Mouse (Mus musculus): ENCODE results near the gene Hs2st1. TPM values are rescaled to one million over a fixed set of nuclear protein-coding genes. Genes with fewer than 3 reads are reported as not detected.

Gene Hs2st1
- polyA plus RNA-seq, 1 experiment from 2014 or later: 14.4 TPM

DNA sequence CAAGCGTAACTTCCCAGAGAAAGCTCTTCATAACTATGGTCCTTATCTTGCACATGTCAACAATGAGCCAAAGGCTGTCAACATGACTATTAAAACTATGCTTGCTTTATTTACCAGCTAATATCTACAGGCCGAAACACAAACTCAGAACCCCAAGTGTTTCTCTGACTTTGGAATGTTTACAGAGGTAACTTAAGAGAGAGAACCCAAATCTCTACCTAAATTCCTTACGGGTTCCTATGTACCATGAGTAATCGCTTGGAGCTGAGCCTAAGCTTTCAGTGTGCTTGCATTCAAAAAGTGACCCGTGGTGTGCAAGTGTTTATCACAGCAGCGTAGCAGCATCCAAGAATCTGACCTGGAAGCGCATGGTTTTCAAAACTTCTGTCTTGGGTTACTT, 4.8 kb downstream of the Hs2st1 start:
- WGBS: 84% methylated on average over 7 of the region's 7 CpGs
- Histone ChIP-seq H3K36me3 (ENCODE audit: control insufficient read depth, insufficient read depth, low read length) (no peaks in the 10 kb centered on the region), H3K9ac (ENCODE audit: low read depth, low read length) (no peak overlapping the region), H3K4me1 (ENCODE audit: control insufficient read depth, insufficient read depth, low read length) (peaks cover 9% of the 10 kb centered on the region), H3K27me3 (replicated peaks; ENCODE audit: control insufficient read depth, insufficient read depth, low read length) (no peaks in the 10 kb centered on the region), H3K9me3 (ENCODE audit: control insufficient read depth, low read length) (no peaks in the 10 kb centered on the region), H3K4me3 (ENCODE audit: low read depth, low read length) (no peak overlapping the region), H3K4me2 (ENCODE audit: low read depth, low read length) (no peak overlapping the region), H3K27ac (replicated peaks; ENCODE audit: low read depth, low read length) (no peak overlapping the region)
- ATAC-seq (ENCODE audit: low read depth): no peak
- DNase-seq (ENCODE audit: low spot score): no peak

DNA sequence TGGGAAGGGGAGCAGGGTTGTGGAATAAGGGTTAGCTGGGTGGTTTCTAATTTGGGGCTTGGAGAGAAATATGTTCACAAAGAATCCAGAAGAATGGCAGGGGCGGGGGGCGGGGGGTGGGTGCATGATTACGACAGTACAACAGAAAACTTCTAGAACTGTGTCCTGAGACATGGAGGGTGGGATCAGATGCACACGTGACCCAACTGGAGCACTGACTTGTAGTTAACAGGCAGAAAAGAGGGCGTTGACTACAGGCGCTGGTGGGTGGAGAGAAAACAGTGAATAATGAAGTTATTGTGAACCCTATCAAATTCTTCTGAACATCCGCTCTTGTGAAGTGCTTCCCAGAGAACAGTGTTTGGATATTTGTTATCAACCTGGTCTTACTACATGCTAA, 6.1 kb downstream of the Hs2st1 start:
- no peaks in the 10 kb centered on the region for H3K36me3 ChIP-seq (ENCODE audit: control insufficient read depth, insufficient read depth, low read length)
- H3K4me1 ChIP-seq (ENCODE audit: control insufficient read depth, insufficient read depth, low read length): peaks cover 18% of the 10 kb centered on the region
- H3K9ac ChIP-seq (ENCODE audit: low read depth, low read length): no peak overlapping the region
- no peaks in the 10 kb centered on the region for H3K9me3 ChIP-seq (ENCODE audit: control insufficient read depth, low read length)
- H3K4me3 ChIP-seq (ENCODE audit: low read depth, low read length): no peak overlapping the region
- ATAC-seq (ENCODE audit: low read depth) (no peak), DNase-seq (ENCODE audit: low spot score) (no peak)
- H3K27ac ChIP-seq (replicated peaks; ENCODE audit: low read depth, low read length): no peak overlapping the region
- no peak overlapping the region for H3K4me2 ChIP-seq (ENCODE audit: low read depth, low read length)
- no peaks in the 10 kb centered on the region for H3K27me3 ChIP-seq (replicated peaks; ENCODE audit: control insufficient read depth, insufficient read depth, low read length)
- WGBS: 88% methylated on average over 7 of the region's 7 CpGs

DNA sequence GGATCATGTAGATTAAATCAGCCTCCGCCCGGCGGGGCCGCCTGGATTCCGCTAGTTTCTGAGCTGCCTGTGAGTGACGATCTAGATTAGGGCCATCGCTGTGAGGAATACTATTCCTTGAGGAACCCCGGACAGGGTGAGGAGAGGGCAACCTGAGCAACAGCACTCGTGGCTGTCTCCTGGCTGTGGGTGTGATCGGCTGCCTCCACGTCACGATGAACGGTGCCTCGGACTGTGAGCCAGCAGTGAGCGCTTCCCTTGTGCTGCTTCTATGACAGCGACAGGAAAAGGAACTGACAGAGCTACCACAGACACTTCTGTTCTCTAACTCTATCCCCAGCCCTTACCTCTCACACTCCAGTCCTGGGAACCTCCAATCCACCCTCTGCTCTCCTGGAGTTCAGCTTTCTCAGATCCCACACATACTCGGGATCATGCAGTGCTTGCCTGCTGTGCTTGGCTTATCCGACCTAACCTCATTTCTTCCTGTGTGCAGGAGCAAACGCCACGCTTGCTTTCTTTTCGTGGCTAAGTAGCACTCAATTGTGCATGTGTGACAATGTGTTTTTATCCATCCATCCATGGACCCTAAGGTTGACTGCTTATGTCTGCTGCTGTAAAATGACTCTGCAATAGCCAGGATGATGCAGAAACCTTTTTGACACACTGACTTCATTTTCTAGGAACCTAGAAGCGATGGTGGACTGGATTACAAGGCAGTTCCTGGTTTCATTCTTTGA, 8.3 kb downstream of the Hs2st1 start:
- Histone ChIP-seq H3K9me3 (ENCODE audit: control insufficient read depth, low read length) (no peaks in the 10 kb centered on the region), H3K27ac (replicated peaks; ENCODE audit: low read depth, low read length) (no peak overlapping the region), H3K36me3 (ENCODE audit: control insufficient read depth, insufficient read depth, low read length) (no peaks in the 10 kb centered on the region), H3K4me1 (ENCODE audit: control insufficient read depth, insufficient read depth, low read length) (peaks cover 30% of the 10 kb centered on the region), H3K27me3 (replicated peaks; ENCODE audit: control insufficient read depth, insufficient read depth, low read length) (no peaks in the 10 kb centered on the region), H3K4me2 (ENCODE audit: low read depth, low read length) (no peak overlapping the region), H3K4me3 (ENCODE audit: low read depth, low read length) (no peak overlapping the region), H3K9ac (ENCODE audit: low read depth, low read length) (no peak overlapping the region)
- 73% methylated on average over 22 of the region's 22 CpGs for WGBS
- DNase-seq (ENCODE audit: low spot score): no peak
- ATAC-seq (ENCODE audit: low read depth): no peak

DNA sequence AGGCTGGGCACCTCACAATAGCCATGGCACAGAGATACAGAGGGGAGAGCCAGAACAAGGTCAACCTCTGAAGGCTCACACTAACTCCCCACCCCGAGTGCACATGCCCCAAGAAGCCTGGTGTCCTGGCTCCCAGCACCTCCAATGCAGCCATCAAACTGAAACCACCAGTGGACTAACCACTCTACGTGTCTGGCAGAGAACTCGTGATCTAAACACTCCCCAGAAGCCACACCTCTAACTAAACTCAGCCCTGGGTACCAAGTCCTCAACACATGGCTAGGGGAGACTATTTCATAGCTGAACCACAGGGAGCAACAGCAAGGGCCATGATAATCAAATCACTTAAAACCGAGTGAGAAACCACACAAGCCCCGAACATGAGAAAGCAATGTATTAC, 11.7 kb downstream of the Hs2st1 start:
- H3K9me3 ChIP-seq (ENCODE audit: control insufficient read depth, low read length): no peaks in the 10 kb centered on the region
- H3K27me3 ChIP-seq (replicated peaks; ENCODE audit: control insufficient read depth, insufficient read depth, low read length): no peaks in the 10 kb centered on the region
- H3K27ac ChIP-seq (replicated peaks; ENCODE audit: low read depth, low read length): peak overlapping the region; percentile 10; the same call in 1 of the 2 replicates
- WGBS: 46% methylated on average over 5 of the region's 5 CpGs
- ATAC-seq (ENCODE audit: low read depth) (no peak), DNase-seq (ENCODE audit: low spot score) (peak; percentile 39)
- H3K9ac ChIP-seq (ENCODE audit: low read depth, low read length): no peak overlapping the region
- H3K4me3 ChIP-seq (ENCODE audit: low read depth, low read length): no peak overlapping the region
- H3K4me2 ChIP-seq (ENCODE audit: low read depth, low read length): peak overlapping the region; percentile 5; the same call in 1 of the 2 replicates
- peaks cover 36% of the 10 kb centered on the region for H3K4me1 ChIP-seq (ENCODE audit: control insufficient read depth, insufficient read depth, low read length)
- no peaks in the 10 kb centered on the region for H3K36me3 ChIP-seq (ENCODE audit: control insufficient read depth, insufficient read depth, low read length)

DNA sequence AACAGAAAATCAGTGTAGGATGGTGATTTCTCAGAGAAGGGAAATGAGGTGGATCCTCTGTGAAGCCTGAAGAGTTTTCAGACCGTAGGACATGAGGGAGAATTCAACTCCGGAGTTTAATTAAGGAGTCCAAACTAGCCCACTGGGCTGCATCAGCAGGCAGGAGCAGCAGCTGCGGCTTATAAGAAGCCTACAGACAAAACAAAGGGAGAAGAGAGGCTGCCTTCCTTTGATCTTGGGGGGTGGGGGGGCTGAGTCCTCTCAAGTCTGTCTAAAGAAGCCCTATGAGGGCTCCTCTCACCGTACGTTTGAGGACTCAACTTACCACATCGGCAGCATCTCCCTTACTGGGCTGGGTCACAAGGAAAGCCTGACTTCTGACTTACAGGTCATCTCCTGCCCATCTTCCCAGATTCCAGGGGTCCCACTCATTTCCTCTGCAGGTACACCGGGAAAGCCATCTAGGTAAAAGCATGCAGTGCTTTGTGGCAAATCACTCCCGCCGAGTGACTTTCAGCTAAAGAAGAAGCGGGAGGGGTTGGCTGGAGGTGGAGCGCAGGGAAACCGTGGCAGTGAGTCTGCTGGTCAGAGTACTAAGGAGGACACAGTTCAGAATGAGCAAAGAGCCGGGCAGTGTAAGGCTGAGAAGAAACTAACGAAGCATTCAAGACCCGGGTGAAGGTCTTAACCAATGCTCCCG, 13.2 kb downstream of the Hs2st1 start:
- DNase-seq (ENCODE audit: low spot score) (no peak), ATAC-seq (ENCODE audit: low read depth) (no peak)
- H3K36me3 ChIP-seq (ENCODE audit: control insufficient read depth, insufficient read depth, low read length): no peaks in the 10 kb centered on the region
- peaks cover 40% of the 10 kb centered on the region for H3K4me1 ChIP-seq (ENCODE audit: control insufficient read depth, insufficient read depth, low read length)
- no peaks in the 10 kb centered on the region for H3K27me3 ChIP-seq (replicated peaks; ENCODE audit: control insufficient read depth, insufficient read depth, low read length)
- no peaks in the 10 kb centered on the region for H3K9me3 ChIP-seq (ENCODE audit: control insufficient read depth, low read length)
- H3K27ac ChIP-seq (replicated peaks; ENCODE audit: low read depth, low read length): no peak overlapping the region
- peak overlapping the region; percentile 5; the same call in 1 of the 2 replicates for H3K4me3 ChIP-seq (ENCODE audit: low read depth, low read length)
- H3K9ac ChIP-seq (ENCODE audit: low read depth, low read length): peak overlapping the region; percentile 31; the same call in 1 of the 2 replicates
- peak overlapping the region; percentile 44 for H3K4me2 ChIP-seq (ENCODE audit: low read depth, low read length)
- 14% methylated on average over 16 of the region's 16 CpGs for WGBS

DNA sequence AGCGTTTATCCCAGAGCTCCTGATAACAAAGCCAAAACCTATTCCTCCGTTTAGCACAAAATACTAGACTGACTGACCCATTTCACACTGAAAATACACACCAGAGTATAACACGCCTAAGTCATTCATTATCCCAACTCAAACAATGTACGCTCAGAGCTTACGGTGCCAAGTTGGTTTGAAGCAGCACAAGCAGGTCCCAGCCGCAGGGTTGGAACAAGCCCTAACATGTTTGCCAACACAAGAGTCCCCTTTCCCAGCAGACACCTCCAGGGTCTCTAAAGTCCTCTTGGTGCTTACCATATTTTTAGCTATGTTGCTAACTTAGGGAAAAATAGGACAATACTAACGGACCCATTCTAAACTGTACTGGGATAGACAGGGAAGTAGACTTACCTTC, 14.8 kb downstream of the Hs2st1 start:
- Histone ChIP-seq H3K9me3 (ENCODE audit: control insufficient read depth, low read length) (no peaks in the 10 kb centered on the region), H3K4me3 (ENCODE audit: low read depth, low read length) (no peak overlapping the region), H3K36me3 (ENCODE audit: control insufficient read depth, insufficient read depth, low read length) (no peaks in the 10 kb centered on the region), H3K4me1 (ENCODE audit: control insufficient read depth, insufficient read depth, low read length) (peaks cover 44% of the 10 kb centered on the region), H3K27ac (replicated peaks; ENCODE audit: low read depth, low read length) (no peak overlapping the region), H3K27me3 (replicated peaks; ENCODE audit: control insufficient read depth, insufficient read depth, low read length) (no peaks in the 10 kb centered on the region), H3K9ac (ENCODE audit: low read depth, low read length) (no peak overlapping the region), H3K4me2 (ENCODE audit: low read depth, low read length) (no peak overlapping the region)
- ATAC-seq (ENCODE audit: low read depth) (0 out of 2 replicates have a peak, but pooled peaks have one; percentile 23), DNase-seq (ENCODE audit: low spot score) (peak; percentile 43)
- 85% methylated on average over 7 of the region's 7 CpGs for WGBS

DNA sequence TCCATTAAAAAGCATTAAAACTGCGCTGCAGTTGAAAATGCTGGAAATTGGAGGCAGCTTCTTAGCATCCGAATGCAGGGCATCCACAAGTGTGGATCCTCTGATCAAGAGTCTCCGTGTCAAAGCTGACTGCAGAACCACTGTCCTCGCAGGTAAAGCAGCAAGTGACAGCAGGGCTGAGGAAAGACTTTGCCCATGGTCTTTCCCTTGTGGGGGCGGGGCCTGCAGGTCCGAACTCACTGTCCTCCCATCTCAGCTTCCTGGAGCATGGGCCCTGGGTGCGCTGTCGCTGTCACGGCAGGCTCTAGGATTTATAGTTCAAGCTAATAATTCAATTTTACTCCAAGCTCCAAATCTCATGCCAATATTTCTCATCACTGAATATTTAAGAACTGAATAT, 15.5 kb downstream of the Hs2st1 start:
- WGBS: 77% methylated on average over 9 of the region's 9 CpGs
- ATAC-seq (ENCODE audit: low read depth) (no peak), DNase-seq (ENCODE audit: low spot score) (no peak)
- Histone ChIP-seq H3K36me3 (ENCODE audit: control insufficient read depth, insufficient read depth, low read length) (no peaks in the 10 kb centered on the region), H3K4me1 (ENCODE audit: control insufficient read depth, insufficient read depth, low read length) (peaks cover 41% of the 10 kb centered on the region), H3K4me2 (ENCODE audit: low read depth, low read length) (no peak overlapping the region), H3K27me3 (replicated peaks; ENCODE audit: control insufficient read depth, insufficient read depth, low read length) (no peaks in the 10 kb centered on the region), H3K4me3 (ENCODE audit: low read depth, low read length) (no peak overlapping the region), H3K9ac (ENCODE audit: low read depth, low read length) (no peak overlapping the region), H3K9me3 (ENCODE audit: control insufficient read depth, low read length) (no peaks in the 10 kb centered on the region), H3K27ac (replicated peaks; ENCODE audit: low read depth, low read length) (no peak overlapping the region)

DNA sequence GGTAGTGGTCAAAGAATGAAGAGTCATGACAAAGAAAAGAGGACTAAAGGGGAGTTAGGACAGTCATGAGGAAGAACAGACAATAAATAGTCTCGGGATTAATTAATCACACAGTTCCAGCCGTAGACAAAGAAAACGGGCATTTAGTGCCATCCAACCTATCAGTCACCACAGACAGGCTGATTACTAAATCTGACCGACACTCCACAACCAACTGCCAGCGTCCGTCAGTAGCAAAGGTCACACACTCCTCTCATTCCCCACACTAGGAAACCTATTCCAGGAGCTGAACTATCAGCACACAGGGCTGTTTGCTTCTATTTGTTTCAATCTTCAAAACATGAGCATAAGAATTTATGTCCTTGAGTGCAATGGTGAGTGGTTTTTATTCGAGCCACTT, 16.0 kb downstream of the Hs2st1 start:
- 76% methylated on average over 7 of the region's 7 CpGs for WGBS
- Histone ChIP-seq H3K4me2 (ENCODE audit: low read depth, low read length) (no peak overlapping the region), H3K36me3 (ENCODE audit: control insufficient read depth, insufficient read depth, low read length) (no peaks in the 10 kb centered on the region), H3K27me3 (replicated peaks; ENCODE audit: control insufficient read depth, insufficient read depth, low read length) (no peaks in the 10 kb centered on the region), H3K27ac (replicated peaks; ENCODE audit: low read depth, low read length) (no peak overlapping the region), H3K4me3 (ENCODE audit: low read depth, low read length) (no peak overlapping the region), H3K4me1 (ENCODE audit: control insufficient read depth, insufficient read depth, low read length) (peaks cover 35% of the 10 kb centered on the region), H3K9ac (ENCODE audit: low read depth, low read length) (no peak overlapping the region), H3K9me3 (ENCODE audit: control insufficient read depth, low read length) (no peaks in the 10 kb centered on the region)
- ATAC-seq (ENCODE audit: low read depth): no peak
- no peak for DNase-seq (ENCODE audit: low spot score)
